Mouse (Mus musculus): ENCODE results near the gene Hsdl2. TPM values are rescaled to one million over a fixed set of nuclear protein-coding genes. Genes with fewer than 3 reads are reported as not detected.
A peak's percentile ranks its signal among the peaks of the same experiment; 100 is the strongest.
"Not testable (repeated sequence)": the region's sequence is repeated elsewhere in the genome, so short reads cannot be mapped to it uniquely, and the experiment has no call there.

Hsdl2 gene
- polyA plus RNA-seq, 1 experiment: 22.2 TPM

DNA sequence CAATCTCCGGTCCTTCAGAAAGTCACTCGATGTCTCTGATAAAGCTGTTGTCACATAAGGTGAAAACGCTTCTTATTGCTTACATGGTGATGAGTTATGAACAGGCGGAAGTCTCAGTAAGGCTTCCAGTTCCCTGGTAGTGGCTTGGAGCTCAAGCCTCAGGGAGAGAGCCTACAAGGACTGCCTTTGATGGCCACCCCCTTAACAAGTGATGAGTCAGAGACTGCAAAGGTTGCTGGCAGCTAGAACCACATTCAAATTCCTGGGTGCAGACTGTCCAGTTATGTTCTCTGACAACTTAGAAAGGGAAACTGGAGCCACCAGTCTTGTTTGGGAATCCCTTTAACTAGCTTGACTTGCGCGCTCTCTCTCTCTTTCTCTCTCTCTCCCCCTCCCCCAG, 21.2 kb upstream of the Hsdl2 start:
- DNase-seq: no peak
- 98% methylated on average over 6 of the region's 6 CpGs for WGBS

DNA sequence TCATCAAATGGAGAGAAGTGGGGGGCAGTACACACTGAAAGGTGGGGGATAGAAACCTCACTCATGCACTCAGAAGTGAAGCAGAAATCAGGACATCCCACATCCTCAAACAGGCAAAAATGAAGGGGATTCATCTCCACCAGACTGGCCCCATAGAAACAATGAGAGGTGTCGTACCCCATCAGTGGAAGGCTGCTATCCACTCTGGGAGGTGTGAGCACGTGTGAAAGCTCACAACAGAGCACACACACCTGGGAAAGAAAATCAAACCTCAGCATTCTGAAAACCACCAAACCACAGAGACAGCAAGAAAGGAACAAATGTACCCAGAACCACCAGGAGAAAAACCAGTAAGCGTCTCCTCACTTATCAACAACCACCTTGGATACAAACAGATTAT, 17.2 kb upstream of the Hsdl2 start:
- Histone ChIP-seq H3K36me3 (ENCODE audit: control insufficient read depth, insufficient read depth, low read length) (no peaks in the 10 kb centered on the region), H3K4me1 (replicated peaks; ENCODE audit: control insufficient read depth, insufficient read depth, low read length) (no peaks in the 10 kb centered on the region), H3K4me3 (ENCODE audit: control insufficient read depth, insufficient read depth, low read length) (no peak overlapping the region), H3K27ac (ENCODE audit: control insufficient read depth, insufficient read depth, low read length) (no peak overlapping the region), H3K27me3 (ENCODE audit: control insufficient read depth, insufficient read depth, low read length) (no peaks in the 10 kb centered on the region)
- DNase-seq: no peak
- TF ChIP-seq CTCF (IDR thresholded peaks at IDR 0.05; ENCODE audit: borderline replicate concordance, control insufficient read depth, extremely low read depth, insufficient read depth, low read length, poor library complexity): no peak
- TF ChIP-seq POLR2A (IDR thresholded peaks at IDR 0.05; ENCODE audit: control insufficient read depth, extremely low read depth, insufficient read depth, low read length, poor library complexity): no peak
- 17% methylated on average over 3 of the region's 3 CpGs for WGBS

More for the DNA sequence above, 21.2 kb upstream of the Hsdl2 start:
- no peaks in the 10 kb centered on the region for H3K4me1 ChIP-seq (replicated peaks; ENCODE audit: control insufficient read depth, insufficient read depth, low read length)
- no peak overlapping the region for H3K4me3 ChIP-seq (ENCODE audit: control insufficient read depth, insufficient read depth, low read length)
- no peak overlapping the region for H3K27ac ChIP-seq (ENCODE audit: control insufficient read depth, insufficient read depth, low read length)
- H3K36me3 ChIP-seq (ENCODE audit: control insufficient read depth, insufficient read depth, low read length): no peaks in the 10 kb centered on the region
- no peaks in the 10 kb centered on the region for H3K27me3 ChIP-seq (ENCODE audit: control insufficient read depth, insufficient read depth, low read length)
- TF ChIP-seq CTCF (IDR thresholded peaks at IDR 0.05; ENCODE audit: borderline replicate concordance, control insufficient read depth, extremely low read depth, insufficient read depth, low read length, poor library complexity): no peak
- no peak for TF ChIP-seq POLR2A (IDR thresholded peaks at IDR 0.05; ENCODE audit: control insufficient read depth, extremely low read depth, insufficient read depth, low read length, poor library complexity)

DNA sequence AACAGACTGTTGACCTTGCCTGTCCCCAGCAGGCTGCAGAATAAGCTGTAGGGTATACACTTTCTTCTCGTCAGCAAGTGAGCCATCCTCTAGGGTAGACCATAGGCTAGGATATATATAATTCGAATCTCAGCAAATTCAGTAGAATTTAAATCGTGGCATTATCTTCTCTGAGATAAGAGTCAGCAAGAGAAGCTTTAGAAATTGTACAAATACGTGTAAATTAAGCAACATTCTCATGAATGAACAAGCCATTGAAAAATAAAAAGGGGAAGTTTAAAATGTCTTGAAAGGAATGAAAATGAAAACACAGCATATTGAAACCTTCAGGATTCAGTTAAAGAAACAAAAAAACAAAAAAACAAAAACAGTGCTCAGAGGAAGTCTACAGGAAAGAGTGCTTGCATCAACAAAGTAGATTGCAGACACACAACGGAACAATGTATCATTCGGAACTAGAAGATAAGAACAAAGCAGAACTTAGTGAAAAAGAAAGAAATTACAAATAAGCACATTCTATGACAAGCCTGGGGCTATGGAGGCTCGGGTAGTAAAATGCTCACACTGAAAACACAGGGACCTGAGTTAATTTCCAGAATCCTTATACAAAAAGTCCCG, 15.7 kb upstream of the Hsdl2 start:
- no peak overlapping the region for H3K27ac ChIP-seq (ENCODE audit: control insufficient read depth, insufficient read depth, low read length)
- WGBS: 35% methylated on average over 8 of the region's 8 CpGs
- no peak for DNase-seq
- H3K4me3 ChIP-seq (ENCODE audit: control insufficient read depth, insufficient read depth, low read length): no peak overlapping the region
- H3K36me3 ChIP-seq (ENCODE audit: control insufficient read depth, insufficient read depth, low read length): no peaks in the 10 kb centered on the region
- TF ChIP-seq CTCF (IDR thresholded peaks at IDR 0.05; ENCODE audit: borderline replicate concordance, control insufficient read depth, extremely low read depth, insufficient read depth, low read length, poor library complexity) (no peak), POLR2A (IDR thresholded peaks at IDR 0.05; ENCODE audit: control insufficient read depth, extremely low read depth, insufficient read depth, low read length, poor library complexity) (no peak)
- H3K4me1 ChIP-seq (replicated peaks; ENCODE audit: control insufficient read depth, insufficient read depth, low read length): no peaks in the 10 kb centered on the region
- no peaks in the 10 kb centered on the region for H3K27me3 ChIP-seq (ENCODE audit: control insufficient read depth, insufficient read depth, low read length)

DNA sequence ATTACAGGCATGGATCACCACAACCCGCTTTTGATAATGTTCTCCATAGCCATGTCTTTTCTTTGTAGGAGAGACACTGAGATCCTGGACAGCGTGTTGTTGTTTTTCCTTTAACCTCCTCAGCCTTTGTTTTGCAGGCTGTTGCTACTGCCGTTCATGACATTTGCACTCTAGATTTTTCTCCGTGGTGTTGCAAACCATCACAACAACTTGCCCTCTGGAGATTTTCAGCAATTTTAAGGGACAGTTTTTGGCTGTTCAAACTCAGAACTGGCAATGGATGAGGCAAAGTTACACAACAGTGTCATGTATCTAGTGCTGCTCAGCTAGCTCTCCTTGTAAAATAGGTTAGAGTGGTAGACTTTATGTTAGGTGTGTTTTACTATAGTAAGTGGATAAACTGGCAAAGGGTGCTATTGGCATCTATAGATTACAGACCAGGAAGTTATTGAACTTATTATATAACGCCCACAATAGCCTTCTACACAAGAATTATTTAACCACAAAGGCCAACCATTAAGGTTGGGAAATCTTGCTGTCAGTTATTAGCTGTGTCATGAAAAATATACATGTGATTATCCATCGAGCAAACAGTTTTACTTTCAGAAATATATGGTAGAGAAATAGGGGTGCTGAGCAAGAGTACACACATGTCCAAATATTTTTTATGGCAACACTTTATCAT, 13.6 kb upstream of the Hsdl2 start:
- Histone ChIP-seq H3K4me3 (ENCODE audit: control insufficient read depth, insufficient read depth, low read length) (no peak overlapping the region), H3K27ac (ENCODE audit: control insufficient read depth, insufficient read depth, low read length) (no peak overlapping the region), H3K27me3 (ENCODE audit: control insufficient read depth, insufficient read depth, low read length) (no peaks in the 10 kb centered on the region), H3K4me1 (replicated peaks; ENCODE audit: control insufficient read depth, insufficient read depth, low read length) (no peaks in the 10 kb centered on the region), H3K36me3 (ENCODE audit: control insufficient read depth, insufficient read depth, low read length) (no peaks in the 10 kb centered on the region)
- TF ChIP-seq POLR2A (IDR thresholded peaks at IDR 0.05; ENCODE audit: control insufficient read depth, extremely low read depth, insufficient read depth, low read length, poor library complexity) (no peak), CTCF (IDR thresholded peaks at IDR 0.05; ENCODE audit: borderline replicate concordance, control insufficient read depth, extremely low read depth, insufficient read depth, low read length, poor library complexity) (no peak)
- WGBS: 91% methylated on average over 6 of the region's 6 CpGs
- no peak for DNase-seq

DNA sequence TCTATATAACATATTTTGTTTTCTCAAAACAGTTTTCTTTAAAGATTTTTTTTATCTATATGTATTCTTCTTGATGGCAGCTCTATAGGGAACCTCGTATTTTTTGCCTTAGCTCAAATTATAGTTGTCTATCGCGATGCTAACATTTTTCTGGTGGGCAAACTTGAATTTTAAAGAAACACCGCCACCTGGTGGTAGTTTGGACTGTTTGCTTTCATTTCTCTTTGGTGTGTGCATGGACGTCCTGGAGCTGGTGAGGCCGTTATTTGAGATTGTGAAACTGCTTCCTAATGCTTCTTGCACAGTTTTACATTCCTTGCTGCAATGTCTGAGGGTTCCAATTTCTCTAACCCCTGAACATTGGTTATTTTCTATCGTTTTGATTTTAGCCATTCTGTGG, 11.8 kb upstream of the Hsdl2 start:
- 3% methylated on average over 7 of the region's 7 CpGs for WGBS
- Histone ChIP-seq H3K27ac (ENCODE audit: control insufficient read depth, insufficient read depth, low read length) (no peak overlapping the region), H3K27me3 (ENCODE audit: control insufficient read depth, insufficient read depth, low read length) (no peaks in the 10 kb centered on the region), H3K36me3 (ENCODE audit: control insufficient read depth, insufficient read depth, low read length) (no peaks in the 10 kb centered on the region), H3K4me1 (replicated peaks; ENCODE audit: control insufficient read depth, insufficient read depth, low read length) (no peaks in the 10 kb centered on the region), H3K4me3 (ENCODE audit: control insufficient read depth, insufficient read depth, low read length) (no peak overlapping the region)
- peak; percentile 74 for DNase-seq
- no peak for TF ChIP-seq POLR2A (IDR thresholded peaks at IDR 0.05; ENCODE audit: control insufficient read depth, extremely low read depth, insufficient read depth, low read length, poor library complexity)
- TF ChIP-seq CTCF (IDR thresholded peaks at IDR 0.05; ENCODE audit: borderline replicate concordance, control insufficient read depth, extremely low read depth, insufficient read depth, low read length, poor library complexity): no peak

DNA sequence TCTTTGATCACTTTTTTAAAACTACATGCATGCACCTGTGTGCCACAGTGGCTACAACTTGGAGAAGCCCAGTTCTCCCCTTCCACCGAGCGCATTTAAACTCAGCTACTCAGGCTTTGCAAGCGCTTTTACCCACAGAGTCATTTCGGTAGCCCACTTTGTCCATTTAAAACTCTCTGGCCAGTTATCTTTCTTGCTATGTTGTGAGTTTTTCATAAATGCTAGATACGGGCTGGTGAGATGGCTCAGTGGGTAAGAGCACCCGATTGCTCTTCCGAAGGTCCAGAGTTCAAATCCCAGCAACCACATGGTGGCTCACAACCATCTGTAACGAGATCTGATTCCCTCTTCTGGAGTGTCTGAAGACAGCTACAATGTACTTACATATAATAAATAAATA, 10.8 kb upstream of the Hsdl2 start:
- H3K4me1 ChIP-seq (replicated peaks; ENCODE audit: control insufficient read depth, insufficient read depth, low read length); H3K4me3 ChIP-seq (ENCODE audit: control insufficient read depth, insufficient read depth, low read length); H3K27me3 ChIP-seq (ENCODE audit: control insufficient read depth, insufficient read depth, low read length); DNase-seq; H3K36me3 ChIP-seq (ENCODE audit: control insufficient read depth, insufficient read depth, low read length); H3K27ac ChIP-seq (ENCODE audit: control insufficient read depth, insufficient read depth, low read length): not testable (repeated sequence)
- WGBS: 95% methylated on average over 8 of the region's 8 CpGs

All from thymus, adult 2 months (tissue).